Mouse (Mus musculus): ENCODE measurements at regions not wholly inside any gene's neighbourhood (a gene's known extent, or its start where the extent isn't known, plus 50 kb on each side); places are given as distances from the start of the nearest gene placed in this dataset.

DNA sequence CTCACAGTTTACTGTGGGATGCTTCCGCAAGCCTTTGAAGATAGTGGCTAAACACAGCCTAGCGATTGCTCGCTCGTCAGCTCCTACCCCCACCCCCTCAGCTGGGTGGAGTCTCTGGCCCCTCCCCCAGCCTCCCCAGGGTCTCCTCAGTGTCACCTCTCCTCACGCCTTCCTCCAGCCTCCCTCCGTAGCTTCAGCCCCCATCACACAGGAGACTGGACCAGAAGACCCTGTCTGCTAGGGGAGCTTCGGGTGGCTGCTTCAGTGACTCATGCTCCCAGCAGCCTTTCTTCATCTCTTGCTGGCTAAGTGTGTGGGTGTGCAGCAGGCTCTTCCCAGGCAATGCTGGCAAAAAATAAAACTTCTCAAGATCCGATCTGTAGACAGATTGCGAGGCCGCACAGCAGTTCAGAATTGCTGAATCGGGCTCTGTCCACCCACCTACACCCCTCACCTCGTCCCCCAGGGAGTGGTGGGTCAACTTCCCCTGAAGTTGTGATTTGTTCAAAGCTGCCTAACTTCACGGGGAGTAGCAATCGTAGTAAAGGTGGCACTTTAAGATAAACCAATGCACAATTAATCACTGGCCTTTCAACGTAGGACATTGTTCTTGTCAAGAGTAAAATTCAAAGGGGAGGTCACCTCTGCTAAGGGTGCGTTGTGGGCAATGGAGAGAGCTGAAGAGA is 61.2 kb upstream of the Ankrd28 start:
- TF ChIP-seq CTCF (IDR thresholded peaks at IDR 0.05; ENCODE audit: control insufficient read depth, insufficient read depth, low read length) (no peak), POLR2A (IDR thresholded peaks at IDR 0.05; ENCODE audit: borderline replicate concordance, control insufficient read depth, low read depth, low read length) (no peak)
- Histone ChIP-seq H3K4me3 (replicated peaks; ENCODE audit: control insufficient read depth, low read depth, low read length) (no peak overlapping the region), H3K27ac (ENCODE audit: control insufficient read depth, insufficient read depth, low read depth, low read length, poor library complexity) (no peak overlapping the region), H3K4me1 (ENCODE audit: control insufficient read depth, insufficient read depth, low read length) (no peaks in the 10 kb centered on the region)
- 56% methylated on average over 16 of the region's 16 CpGs for WGBS

DNA sequence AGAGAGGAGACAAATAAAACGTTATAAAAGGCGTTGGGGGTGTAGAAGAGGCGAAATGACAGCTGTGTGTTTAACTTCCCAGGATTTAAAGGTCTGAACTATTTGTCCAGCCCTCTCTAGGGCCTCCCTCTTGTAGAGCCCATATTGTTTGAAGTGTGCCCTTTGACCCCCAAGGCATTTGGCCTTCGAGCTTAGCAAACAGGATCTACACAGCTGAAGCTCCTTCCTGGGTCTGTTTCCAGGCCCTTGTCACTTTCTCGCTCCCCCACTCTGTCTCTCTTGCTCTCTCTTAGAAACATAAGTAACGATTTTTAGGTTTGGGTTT is 61.7 kb upstream of the Ankrd28 start:
- 58% methylated on average over 6 of the region's 6 CpGs for WGBS
- TF ChIP-seq POLR2A (IDR thresholded peaks at IDR 0.05; ENCODE audit: borderline replicate concordance, control insufficient read depth, low read depth, low read length), result no peak
- TF ChIP-seq CTCF (IDR thresholded peaks at IDR 0.05; ENCODE audit: control insufficient read depth, insufficient read depth, low read length), result no peak
- Histone ChIP-seq H3K27ac (ENCODE audit: control insufficient read depth, insufficient read depth, low read depth, low read length, poor library complexity) (no peak overlapping the region), H3K4me1 (ENCODE audit: control insufficient read depth, insufficient read depth, low read length) (no peaks in the 10 kb centered on the region), H3K4me3 (replicated peaks; ENCODE audit: control insufficient read depth, low read depth, low read length) (no peak overlapping the region)

DNA sequence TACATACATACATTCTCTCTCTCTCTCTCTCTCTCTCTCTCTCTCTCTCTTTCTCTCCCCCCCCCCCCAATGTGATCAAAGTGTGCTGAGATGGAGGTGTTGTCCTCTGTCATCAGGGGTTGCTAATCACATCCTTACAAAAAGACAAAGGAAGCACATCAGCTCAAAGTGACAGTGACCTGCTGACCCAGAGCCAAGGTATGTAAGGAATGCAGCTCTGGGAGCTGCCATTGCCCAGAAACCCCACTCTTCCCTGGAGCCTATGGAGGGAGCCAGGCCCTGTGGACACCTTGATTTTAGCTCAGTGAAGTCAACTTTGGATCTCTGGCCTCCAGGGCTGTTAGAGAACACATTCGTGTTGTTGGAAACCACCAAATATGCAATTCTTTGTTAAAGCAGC is 66.0 kb upstream of the Ankrd28 start:
- no peak overlapping the region for H3K4me3 ChIP-seq (replicated peaks; ENCODE audit: control insufficient read depth, low read depth, low read length)
- no peaks in the 10 kb centered on the region for H3K4me1 ChIP-seq (ENCODE audit: control insufficient read depth, insufficient read depth, low read length)
- WGBS, result 67% methylated on average over 1 of the region's 1 CpGs
- TF ChIP-seq POLR2A (IDR thresholded peaks at IDR 0.05; ENCODE audit: borderline replicate concordance, control insufficient read depth, low read depth, low read length), result no peak
- TF ChIP-seq CTCF (IDR thresholded peaks at IDR 0.05; ENCODE audit: control insufficient read depth, insufficient read depth, low read length), result no peak
- no peak overlapping the region for H3K27ac ChIP-seq (ENCODE audit: control insufficient read depth, insufficient read depth, low read depth, low read length, poor library complexity)

DNA sequence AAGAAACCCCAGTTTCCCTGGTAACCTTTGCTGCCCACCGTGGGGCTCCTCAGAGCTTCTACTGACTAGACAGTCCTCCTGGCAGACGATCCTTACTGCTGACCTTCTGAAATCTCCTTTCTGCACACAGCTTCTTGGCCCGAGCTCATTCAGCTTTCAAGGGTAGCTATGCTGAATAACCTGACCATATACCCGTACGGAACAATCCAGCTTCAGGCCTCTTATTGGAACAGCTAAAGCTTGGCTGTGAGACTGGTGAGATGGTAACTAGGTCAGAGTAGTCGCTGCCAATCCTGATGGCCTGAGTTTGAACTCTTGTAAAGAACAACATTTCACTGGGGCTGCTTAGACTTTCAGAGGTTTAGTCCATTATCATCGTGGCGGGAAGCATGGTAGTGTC is 69.1 kb upstream of the Ankrd28 start:
- 85% methylated on average over 8 of the region's 8 CpGs for WGBS
- Histone ChIP-seq H3K27ac (ENCODE audit: control insufficient read depth, insufficient read depth, low read depth, low read length, poor library complexity) (no peak overlapping the region), H3K4me1 (ENCODE audit: control insufficient read depth, insufficient read depth, low read length) (no peaks in the 10 kb centered on the region), H3K4me3 (replicated peaks; ENCODE audit: control insufficient read depth, low read depth, low read length) (no peak overlapping the region)
- TF ChIP-seq CTCF (IDR thresholded peaks at IDR 0.05; ENCODE audit: control insufficient read depth, insufficient read depth, low read length) (no peak), POLR2A (IDR thresholded peaks at IDR 0.05; ENCODE audit: borderline replicate concordance, control insufficient read depth, low read depth, low read length) (no peak)

DNA sequence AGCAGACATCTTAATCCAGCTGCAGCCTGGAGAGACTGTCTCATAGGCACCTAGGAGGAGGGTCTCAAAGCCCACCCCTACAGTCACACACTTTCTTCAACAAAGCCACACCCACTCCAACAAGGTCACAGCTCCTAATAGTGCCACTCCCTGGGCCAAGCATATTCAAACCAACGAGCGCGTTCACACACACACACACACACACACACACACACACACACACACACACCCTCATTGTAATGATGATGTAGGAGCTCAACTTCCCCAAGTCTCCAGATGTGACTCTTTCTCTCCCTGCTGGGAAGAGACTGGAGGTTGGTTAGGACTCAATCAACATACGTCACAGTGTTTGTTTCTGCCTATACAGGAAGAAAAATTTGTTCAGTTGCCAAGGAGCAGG is 69.5 kb upstream of the Ankrd28 start:
- WGBS, result 70% methylated on average over 4 of the region's 4 CpGs

DNA sequence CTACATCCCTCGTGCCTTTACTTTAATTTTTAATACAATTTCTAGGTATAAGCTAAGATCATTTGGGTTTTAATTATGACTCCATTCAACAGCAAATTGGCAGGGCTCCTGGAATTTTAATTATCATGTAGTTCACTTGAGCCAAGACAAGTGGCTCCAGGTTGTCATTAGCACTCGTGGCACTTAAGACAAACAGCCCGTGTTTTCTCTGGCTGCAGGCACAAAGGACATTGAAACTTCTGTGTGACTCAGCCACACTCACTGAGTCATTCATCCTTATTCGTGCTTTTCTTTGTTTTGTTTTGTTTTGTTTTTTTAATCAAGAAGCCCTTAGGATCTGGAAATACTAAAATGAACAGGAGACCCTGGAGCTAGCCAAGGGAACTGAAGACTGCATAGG is 71.5 kb upstream of the Ankrd28 start:
- Histone ChIP-seq H3K27ac (ENCODE audit: control insufficient read depth, insufficient read depth, low read depth, low read length, poor library complexity) (no peak overlapping the region), H3K4me1 (ENCODE audit: control insufficient read depth, insufficient read depth, low read length) (no peaks in the 10 kb centered on the region), H3K4me3 (replicated peaks; ENCODE audit: control insufficient read depth, low read depth, low read length) (no peak overlapping the region)
- 58% methylated on average over 4 of the region's 4 CpGs for WGBS
- TF ChIP-seq CTCF (IDR thresholded peaks at IDR 0.05; ENCODE audit: control insufficient read depth, insufficient read depth, low read length), result no peak
- TF ChIP-seq POLR2A (IDR thresholded peaks at IDR 0.05; ENCODE audit: borderline replicate concordance, control insufficient read depth, low read depth, low read length), result no peak

More for the DNA sequence above, 69.5 kb upstream of the Ankrd28 start:
- Histone ChIP-seq H3K27ac (ENCODE audit: control insufficient read depth, insufficient read depth, low read depth, low read length, poor library complexity) (no peak overlapping the region), H3K4me3 (replicated peaks; ENCODE audit: control insufficient read depth, low read depth, low read length) (no peak overlapping the region), H3K4me1 (ENCODE audit: control insufficient read depth, insufficient read depth, low read length) (no peaks in the 10 kb centered on the region)
- no peak for TF ChIP-seq POLR2A (IDR thresholded peaks at IDR 0.05; ENCODE audit: borderline replicate concordance, control insufficient read depth, low read depth, low read length)
- TF ChIP-seq CTCF (IDR thresholded peaks at IDR 0.05; ENCODE audit: control insufficient read depth, insufficient read depth, low read length), result no peak

DNA sequence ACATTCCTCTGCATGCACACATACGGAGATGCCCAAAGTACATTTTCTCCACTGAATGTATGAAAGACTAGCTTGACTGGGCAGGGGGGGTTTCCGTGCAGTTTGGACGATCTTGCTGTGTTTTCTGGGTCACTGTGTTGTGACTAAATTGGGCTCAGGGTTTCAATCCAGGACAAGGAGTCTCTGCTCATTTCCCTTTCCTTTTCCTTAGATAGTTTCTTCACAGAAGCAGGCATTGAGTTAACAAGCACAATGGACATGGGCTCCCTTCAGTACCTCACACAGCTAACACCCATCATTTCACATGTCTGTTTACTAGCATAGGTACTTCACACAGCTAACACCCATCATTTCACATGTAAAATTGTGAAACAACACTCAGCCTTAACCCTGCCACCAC is 73.2 kb upstream of the Ankrd28 start:
- Histone ChIP-seq H3K27ac (ENCODE audit: control insufficient read depth, insufficient read depth, low read depth, low read length, poor library complexity) (no peak overlapping the region), H3K4me1 (ENCODE audit: control insufficient read depth, insufficient read depth, low read length) (no peaks in the 10 kb centered on the region), H3K4me3 (replicated peaks; ENCODE audit: control insufficient read depth, low read depth, low read length) (no peak overlapping the region)
- 66% methylated on average over 3 of the region's 3 CpGs for WGBS
- TF ChIP-seq POLR2A (IDR thresholded peaks at IDR 0.05; ENCODE audit: borderline replicate concordance, control insufficient read depth, low read depth, low read length) (no peak), CTCF (IDR thresholded peaks at IDR 0.05; ENCODE audit: control insufficient read depth, insufficient read depth, low read length) (no peak)

DNA sequence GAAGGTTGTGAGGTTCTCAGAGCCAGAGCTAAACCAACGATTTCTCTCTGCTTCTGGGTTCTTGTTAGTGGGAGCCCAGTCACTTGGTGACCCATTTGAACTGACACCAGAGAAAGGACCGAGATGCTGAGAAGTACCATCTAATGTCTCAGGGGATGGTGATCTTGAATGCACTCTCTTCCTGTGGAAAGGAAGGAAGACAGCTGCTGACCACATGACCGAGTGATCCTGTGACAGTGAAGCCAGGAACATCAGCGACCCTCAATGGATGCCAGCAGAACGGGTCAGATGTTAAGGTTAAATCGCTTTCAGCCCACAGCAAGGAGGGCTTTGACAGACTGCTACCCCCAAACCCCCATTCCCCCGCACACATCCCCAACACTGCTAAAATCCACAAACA is 78.1 kb upstream of the Ankrd28 start:
- no peak overlapping the region for H3K27ac ChIP-seq (ENCODE audit: control insufficient read depth, insufficient read depth, low read depth, low read length, poor library complexity)
- no peaks in the 10 kb centered on the region; the same call in 1 of the 2 replicates for H3K4me1 ChIP-seq (ENCODE audit: control insufficient read depth, insufficient read depth, low read length)
- no peak overlapping the region for H3K4me3 ChIP-seq (replicated peaks; ENCODE audit: control insufficient read depth, low read depth, low read length)
- TF ChIP-seq CTCF (IDR thresholded peaks at IDR 0.05; ENCODE audit: control insufficient read depth, insufficient read depth, low read length) (no peak), POLR2A (IDR thresholded peaks at IDR 0.05; ENCODE audit: borderline replicate concordance, control insufficient read depth, low read depth, low read length) (no peak)
- 51% methylated on average over 7 of the region's 7 CpGs for WGBS

DNA sequence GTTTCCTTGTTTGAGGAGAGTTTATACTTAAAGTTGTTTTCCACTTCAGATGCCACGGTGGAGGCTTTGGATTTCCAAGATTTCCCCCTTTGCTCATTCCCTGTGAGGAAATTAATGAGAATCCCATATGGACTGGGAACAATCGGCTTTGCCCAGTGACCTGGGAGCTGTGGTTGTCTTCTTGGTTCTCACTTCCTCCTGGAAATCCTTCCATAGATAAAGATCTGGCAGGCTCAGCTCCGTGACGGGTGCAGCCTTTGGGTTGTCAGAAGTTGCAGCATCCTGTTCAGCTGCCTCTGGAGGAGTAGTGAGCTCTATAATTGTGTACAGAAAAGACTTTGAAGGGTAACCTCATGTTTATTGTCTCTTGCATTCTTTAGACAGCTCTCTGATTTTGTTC is 78.8 kb upstream of the Ankrd28 start:
- H3K27ac ChIP-seq (ENCODE audit: control insufficient read depth, insufficient read depth, low read depth, low read length, poor library complexity), result no peak overlapping the region
- 7% methylated on average over 4 of the region's 4 CpGs for WGBS

More for the DNA sequence above, 78.8 kb upstream of the Ankrd28 start:
- TF ChIP-seq POLR2A (IDR thresholded peaks at IDR 0.05; ENCODE audit: borderline replicate concordance, control insufficient read depth, low read depth, low read length) (no peak), CTCF (IDR thresholded peaks at IDR 0.05; ENCODE audit: control insufficient read depth, insufficient read depth, low read length) (no peak)
- H3K4me3 ChIP-seq (replicated peaks; ENCODE audit: control insufficient read depth, low read depth, low read length), result no peak overlapping the region
- no peaks in the 10 kb centered on the region; the same call in 1 of the 2 replicates for H3K4me1 ChIP-seq (ENCODE audit: control insufficient read depth, insufficient read depth, low read length)
